Mouse (Mus musculus): ENCODE measurements around the gene Nufip2.

DNA sequence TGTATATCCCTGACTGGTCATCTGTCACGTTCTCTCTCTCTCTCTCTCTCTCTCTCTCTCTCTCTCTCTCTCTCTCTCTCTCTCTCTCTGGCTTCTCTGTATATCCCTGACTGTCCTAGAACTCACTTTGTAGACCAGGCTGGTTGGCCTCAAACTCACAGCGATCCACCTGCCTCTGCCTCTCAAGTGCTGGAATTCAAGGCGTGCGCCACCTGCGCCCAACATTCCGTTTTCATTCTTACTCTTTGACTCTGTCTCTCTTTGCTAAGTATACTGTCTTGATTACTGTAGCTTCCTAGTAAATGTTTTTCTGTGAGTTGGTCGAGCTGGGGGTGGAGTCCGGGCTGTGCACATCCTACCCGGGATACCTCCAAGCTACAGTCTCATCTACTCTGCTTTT lies 44.6 kb upstream of the Nufip2 start:
- no peak for TF ChIP-seq GATA2 (IDR thresholded peaks at IDR 0.05; ENCODE audit: borderline replicate concordance, low read depth, low read length)
- no peak for TF ChIP-seq CTCF (IDR thresholded peaks at IDR 0.05; ENCODE audit: low read depth, low read length)

Measured in G1E (cell line).